Mouse (Mus musculus): Measurements from ENCODE around the gene Fkbp5.

Fkbp5 gene

DNA sequence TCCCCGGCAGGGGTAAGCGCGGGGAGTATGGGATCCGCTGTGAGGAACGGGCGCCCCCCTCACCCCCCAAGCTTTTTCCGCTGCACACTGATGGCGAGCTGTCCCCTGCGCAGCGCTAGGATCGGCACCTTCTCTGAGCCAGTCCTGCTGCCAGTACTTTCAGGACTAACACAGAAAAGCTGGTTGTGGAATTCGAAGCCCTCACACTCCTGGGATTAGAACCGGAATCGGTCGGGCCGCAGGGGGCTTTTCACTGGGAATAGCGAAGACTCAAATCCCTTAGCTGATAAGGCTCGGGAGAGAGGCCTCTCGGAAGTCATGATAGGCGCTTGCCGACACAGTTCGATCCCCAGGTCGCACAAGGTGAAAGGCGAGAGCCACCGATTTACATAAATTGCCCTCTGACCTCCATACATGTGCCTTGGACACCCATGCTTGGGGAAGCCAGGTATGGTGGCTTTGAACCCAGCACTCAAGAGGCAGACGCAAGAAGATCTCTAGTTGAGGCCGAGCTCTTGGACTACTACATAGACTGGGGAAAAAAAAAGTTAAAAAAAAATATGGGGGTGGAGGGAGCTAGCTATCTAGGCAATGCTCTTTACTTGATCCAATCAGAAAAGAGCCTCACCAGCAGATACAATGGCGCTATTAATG lies 6.2 kb upstream of the Fkbp5 start:
- DNase-seq (ENCODE audit: low spot score in 2 of 2) = no peak

DNA sequence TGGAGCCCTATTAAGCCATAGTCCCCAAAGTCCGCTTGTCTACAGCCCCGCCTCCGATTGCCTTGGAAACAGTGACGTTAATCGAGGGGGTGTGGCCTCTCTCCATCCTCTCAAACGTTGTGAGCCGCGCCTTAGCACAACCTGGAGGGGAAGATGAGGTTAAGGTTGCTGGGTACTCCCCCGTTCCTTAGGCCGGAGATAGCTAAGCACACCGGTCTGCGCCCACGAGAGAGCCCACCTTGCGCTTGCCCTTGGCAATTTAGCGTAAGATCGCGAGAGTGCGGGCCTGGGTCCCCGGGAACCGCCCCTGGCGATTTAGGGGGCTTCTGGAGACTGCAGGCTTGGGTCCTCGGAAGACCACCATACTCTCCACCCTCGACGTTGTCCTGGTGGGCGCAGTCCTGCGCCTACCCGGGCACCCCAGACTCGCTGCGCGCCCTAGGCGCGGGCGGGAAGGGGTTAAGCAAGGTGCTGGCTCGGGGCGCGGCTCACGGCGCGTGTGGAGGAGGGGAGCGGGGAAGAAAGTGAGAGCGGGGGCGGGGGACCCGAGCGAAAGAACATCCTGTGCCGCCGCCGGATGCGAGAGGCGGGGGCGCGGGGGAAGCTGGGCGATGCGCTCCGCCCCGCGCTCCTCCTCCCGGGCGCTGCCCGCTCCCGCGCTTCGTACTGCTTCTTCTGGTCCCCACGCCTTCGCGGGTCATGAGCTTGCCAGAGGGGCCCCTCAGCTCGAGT lies 5.5 kb upstream of the Fkbp5 start:
- peak; percentile 87 to 89 for DNase-seq (ENCODE audit: low spot score in 2 of 2)

DNA sequence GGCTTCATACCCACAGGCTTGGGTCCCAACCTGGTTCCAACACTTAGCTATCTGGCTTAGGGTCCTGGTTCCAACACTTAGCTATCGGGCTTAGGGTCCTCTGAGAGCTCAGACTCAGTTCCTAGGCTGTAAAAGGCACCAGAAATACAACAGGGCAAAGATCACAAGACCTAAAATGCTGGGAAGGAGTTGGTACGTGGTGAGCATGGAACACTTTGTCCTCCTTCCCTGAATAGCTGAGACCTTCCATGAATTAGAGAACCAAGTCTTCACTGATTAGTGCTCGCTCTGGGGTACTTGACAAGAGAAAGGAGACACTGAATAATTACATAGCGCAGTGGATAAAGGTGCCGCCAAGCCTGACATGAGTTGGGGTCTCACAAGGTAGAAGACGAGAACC lies 4.6 kb upstream of the Fkbp5 start:
- DNase-seq (ENCODE audit: low spot score in 2 of 2) = no peak

DNA sequence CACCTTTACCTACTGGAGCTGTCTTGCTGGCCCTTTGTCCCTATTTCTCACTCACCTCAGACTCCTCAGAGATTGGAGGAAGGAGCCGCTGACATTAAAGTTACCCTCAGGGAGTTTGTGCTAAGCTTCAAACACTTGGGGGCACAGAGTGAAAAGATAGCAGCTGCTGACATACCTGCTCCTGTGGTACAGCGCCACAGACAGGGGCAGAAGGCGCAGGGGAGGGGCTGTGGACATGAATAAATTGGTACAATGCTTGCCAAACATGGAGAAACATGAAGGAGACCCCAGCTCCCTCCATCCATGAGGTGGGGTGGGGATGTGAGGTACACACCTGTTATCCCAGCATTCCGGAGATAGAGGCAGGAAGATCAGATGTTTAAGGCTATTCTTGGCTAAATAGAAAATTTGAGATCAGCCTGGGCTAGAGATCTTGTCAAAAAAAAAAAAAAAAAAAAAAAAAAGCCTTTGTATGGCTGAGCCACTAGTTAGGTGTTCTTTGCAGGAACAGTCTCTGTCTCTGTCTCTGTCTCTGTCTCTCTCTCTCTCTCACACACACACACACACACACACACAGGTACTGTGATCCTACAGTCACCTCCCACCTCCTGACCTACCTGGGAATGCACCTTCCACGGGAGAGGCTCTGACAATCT lies 3.9 kb upstream of the Fkbp5 start:
- no peak for DNase-seq (ENCODE audit: low spot score in 2 of 2)

DNA sequence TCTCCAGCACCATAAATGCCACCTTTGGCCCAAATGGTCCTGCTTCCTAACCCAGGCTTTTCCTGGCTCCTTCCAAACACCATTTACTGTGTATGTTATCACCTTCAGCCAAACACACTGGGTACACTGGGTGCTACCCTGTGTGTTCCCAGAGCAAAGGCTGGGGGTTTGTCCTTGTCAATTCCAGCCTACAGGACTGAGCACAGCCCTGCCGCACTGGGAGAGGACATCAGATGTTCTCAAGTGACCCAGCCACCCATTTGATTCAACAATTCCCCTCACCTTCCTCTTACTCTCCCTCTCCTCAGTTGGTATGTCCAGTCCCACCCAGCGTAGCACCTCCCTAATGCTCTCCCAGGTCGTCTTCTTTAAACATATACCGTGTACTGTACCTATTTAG lies 3.2 kb upstream of the Fkbp5 start:
- no peak for DNase-seq (ENCODE audit: low spot score in 2 of 2)

DNA sequence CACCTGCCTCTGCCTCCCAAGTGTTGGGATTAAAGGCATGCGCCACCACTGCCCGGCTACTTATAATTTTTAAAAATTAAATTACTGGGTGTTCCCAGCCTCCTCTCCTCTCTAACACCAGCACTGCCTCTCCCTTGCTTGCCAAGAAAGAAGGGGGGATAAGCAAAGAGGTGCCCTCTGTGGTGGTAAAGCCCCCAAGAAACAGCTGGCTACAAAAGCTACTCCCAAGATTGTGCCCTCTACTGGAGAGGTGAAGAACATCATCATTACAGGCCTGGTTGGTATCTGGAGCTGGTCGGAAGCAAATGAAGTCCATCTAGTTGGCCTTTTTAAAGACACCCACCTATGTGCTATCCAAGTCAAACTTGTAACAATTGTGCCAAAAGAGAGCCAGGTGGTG lies 2.5 kb upstream of the Fkbp5 start:
- DNase-seq (ENCODE audit: low spot score in 2 of 2) = no peak

DNA sequence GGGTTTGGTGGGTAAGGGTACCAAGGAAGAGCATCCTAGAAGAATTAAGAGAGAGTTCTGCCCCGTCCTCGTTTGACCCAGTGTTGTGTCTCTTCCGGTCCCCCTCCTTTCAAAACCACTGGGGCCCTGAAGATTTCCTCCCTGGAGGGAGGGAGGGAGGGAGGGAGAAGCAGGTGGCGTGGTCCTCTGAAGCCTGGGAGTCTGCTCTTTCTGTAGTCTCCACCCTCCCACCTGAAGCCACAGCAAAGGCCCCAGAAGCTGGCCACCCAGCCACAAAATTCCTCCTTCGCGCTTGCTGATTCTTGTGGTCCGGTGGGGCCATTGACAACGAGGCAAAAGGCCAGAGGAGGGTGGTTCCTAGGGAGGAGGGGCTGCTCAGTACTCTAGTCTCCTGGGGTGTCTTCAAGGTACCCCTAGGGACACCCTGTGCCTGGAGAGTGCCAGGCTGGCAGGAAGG lies 1.3 kb upstream of the Fkbp5 start:
- DNase-seq (ENCODE audit: low spot score in 2 of 2) = no peak

DNA sequence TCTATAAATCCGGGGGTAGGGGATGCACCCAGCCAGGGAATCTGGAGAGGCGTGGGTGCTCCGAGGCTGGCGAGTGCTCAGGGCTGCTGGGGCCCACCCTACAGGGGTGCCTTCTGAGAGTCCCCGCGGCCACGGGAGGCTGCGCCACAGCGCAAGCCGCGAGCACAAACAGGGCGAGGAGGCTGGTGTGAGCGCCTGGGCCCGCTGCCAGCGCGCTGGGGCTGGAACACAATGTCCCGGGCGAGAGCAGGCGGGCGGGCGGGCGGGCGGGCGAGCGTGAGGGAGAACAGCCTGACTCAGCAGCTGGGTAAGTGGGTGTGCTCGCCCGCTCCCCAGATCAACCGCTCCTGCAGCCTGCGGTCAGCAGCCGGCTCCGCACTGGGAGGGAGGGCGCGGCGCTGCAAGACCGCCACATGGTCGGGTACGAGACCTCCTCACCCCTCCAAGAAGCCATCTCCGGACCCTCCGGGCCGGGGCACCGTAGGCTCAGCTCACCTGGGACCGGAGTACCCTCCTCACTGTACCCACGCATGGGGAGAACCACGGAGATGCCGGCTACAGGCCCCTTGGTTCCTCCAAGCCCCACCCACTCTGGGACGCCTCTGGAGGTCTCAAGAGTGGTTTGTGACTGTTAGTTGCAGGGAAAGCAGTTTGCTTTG lies 758 bp upstream of the Fkbp5 start:
- peak; percentile 75 to 85 for DNase-seq (ENCODE audit: low spot score in 2 of 2)

DNA sequence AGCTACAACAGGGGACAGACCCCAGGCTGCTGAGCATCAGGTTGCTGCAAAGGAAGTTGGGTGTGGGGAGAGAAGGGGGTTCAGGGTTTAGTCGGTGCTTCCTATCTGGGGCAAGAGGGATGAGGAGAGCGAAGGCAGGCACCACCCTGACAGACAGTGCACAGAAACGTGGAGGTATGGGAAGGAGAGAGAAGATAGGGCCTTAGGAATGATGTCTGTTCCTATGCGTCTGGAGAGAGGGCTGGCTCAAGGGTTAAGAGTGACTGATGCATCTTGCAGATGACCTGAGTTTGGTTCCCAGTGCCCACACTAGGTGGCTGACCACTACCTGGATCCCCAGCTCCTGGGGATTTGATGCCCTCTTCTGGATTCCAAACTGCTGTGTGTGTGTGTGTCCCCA lies 446 bp downstream of the Fkbp5 start:
- no peak for DNase-seq (ENCODE audit: low spot score in 2 of 2)

DNA sequence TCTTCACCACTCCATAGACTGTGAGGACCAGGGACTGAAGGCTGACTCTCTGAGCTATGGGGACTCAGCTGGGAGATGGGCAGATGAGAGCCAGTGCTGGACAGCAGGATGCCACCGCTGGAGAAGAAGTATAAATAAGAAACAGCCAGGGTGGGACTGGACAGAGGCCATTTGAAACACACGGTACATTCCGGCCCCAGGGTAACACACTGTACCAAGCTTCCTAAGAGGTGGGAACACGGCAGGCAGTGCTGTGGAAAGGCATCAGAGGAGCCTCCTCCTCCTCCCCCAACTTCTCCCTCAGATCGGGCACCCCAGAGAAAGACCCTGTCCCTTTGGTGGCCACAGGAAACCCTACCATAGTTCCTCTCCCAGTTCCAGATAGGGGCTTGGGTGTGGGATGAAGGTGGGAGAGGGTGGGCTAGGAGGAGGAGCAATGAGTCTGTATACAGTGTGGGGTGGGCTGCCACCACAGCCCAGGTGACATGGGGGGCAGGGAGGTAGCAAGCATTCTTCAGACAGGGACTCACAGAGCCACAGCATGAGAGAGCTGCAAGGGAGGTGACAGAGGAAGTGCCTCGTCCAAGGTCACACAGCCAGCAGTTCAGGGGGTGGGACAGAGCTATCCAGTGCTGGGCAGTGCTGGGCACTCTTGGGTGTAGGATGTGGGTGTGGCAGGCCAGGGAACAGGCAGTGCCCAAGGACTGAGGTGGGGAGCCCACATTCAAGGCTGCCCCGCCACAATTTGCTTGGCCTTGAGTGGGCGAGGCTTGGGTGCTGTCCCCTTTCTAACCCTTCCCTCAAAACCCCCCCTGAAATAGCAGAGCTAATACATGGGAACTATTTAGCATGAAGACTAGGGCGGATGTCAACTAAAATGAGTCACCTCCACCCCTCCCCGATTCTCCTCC lies 1.6 kb downstream of the Fkbp5 start:
- DNase-seq (ENCODE audit: low spot score in 2 of 2) = no peak

DNA sequence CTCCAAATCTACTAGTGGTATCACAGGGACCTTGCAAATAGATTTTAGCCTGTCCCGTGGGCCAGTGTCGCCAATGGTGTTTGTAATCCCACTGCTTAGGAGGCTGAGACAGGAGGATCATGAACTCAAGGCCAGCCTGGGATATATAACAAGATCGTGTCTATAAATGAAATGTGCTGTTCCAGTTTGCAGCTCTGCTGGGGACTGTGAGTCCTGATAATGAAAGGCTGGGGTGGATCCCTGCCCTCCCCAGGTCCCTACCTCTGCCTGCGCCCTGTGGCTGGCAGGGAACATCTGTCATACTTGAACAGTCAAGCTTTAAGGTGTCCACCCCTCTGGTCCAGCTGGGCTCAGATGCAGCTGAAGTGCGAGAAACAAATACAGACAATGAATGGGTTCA lies 2.8 kb downstream of the Fkbp5 start:
- no peak for DNase-seq (ENCODE audit: low spot score in 2 of 2)

DNA sequence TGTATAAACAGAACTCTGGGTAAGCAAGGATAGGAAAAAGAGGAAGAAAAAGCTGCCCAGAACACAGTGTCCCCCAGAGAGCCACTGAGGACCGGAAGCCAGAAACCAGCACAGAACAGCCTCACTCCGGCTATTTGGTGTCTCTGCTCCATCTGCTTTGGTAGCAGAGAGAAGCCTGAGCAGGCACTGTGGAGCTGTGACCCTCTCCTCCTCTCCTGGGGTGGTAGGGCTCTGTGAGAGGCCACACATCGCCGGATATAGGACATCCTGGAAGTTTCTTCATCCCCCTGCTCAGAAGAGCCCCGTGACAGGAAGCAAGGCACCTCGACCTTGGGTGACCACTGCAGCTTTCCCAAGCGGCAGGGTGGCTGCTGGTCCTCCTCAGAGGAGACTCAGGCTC lies 3.5 kb downstream of the Fkbp5 start:
- DNase-seq (ENCODE audit: low spot score in 2 of 2) = no peak

DNA sequence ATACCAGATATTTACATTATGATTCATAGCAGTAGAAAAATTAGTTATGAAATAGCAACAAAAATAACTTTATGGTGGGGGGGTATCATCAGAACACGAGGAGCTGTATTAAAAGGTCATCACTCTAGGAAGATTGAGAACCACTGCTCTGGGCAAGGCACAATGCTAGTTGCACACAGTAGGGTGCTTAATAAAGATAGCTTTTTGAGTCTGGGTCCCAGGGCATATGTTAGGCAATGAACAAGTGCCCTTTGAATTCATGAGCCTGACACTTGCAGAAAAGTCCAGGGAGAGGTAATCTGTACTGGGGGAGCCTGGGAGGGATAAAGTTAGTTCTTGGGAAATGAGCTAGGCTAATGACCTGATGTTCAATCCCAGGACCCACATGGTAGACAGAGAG lies 4.0 kb downstream of the Fkbp5 start:
- no peak for DNase-seq (ENCODE audit: low spot score in 2 of 2)

DNA sequence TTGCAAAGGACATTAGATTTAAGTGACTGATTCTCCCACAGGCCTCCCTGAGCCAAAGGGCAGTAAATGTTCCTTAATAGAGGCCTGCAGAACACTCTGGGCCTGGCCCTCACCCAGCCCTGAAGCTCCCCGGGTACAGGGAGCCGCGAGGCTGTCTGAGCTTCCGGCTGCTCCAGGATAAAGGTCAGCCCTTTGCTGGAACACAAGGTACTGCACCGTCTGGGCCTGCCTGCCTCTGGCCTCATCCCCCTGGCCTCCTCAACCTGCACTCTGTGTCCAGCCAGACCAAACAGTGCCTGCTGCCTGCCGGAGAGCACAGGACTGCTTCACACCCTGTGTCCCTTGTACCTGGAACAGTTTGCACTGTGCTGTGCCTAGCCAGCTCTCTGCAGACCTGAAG lies 4.6 kb downstream of the Fkbp5 start:
- no peak for DNase-seq (ENCODE audit: low spot score in 2 of 2)

DNA sequence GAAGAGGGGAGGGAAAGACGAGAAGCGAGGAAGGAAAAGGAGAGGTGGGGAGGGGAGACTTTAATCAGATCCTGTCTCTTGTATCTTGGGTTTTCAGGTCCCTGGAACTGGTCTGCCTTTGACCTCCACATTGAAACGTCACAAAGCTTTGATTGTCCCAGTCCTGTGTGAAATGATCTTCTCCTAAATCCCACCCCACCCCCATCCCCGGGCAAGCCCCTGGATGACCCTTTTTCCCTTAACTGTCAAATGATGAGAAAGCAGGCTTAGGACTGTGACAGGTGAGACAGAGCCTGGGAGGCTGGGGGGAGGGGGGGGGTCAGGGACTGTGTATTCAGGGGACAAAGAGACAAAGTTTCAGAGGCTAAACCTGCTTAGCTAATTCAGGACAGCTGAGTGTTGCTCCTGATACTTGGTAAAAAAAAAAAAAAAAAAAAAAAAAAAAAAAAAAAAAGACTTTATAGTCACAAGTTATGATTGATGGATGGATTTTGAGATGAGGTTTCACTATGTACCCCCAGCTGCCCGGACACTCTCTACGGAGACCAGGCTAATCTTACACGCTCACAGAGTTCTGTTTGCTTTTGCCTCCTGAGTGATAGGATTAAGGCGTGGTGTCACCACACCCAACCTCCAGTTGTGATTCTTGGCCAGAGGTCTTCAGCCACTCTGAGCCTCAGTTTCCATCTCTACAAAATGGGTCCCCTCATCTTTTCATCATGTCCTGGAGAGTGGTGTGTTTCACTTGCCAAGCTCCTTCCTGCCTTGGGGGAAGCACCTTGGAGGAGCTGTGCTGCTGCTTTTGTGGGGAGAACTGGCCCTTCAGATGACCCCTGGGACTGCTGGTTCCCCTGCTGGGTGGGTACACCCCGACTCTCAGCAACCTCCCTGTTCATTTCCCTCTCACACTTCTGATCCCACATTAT lies 5.4 kb downstream of the Fkbp5 start:
- no peak for DNase-seq (ENCODE audit: low spot score in 2 of 2)

DNA sequence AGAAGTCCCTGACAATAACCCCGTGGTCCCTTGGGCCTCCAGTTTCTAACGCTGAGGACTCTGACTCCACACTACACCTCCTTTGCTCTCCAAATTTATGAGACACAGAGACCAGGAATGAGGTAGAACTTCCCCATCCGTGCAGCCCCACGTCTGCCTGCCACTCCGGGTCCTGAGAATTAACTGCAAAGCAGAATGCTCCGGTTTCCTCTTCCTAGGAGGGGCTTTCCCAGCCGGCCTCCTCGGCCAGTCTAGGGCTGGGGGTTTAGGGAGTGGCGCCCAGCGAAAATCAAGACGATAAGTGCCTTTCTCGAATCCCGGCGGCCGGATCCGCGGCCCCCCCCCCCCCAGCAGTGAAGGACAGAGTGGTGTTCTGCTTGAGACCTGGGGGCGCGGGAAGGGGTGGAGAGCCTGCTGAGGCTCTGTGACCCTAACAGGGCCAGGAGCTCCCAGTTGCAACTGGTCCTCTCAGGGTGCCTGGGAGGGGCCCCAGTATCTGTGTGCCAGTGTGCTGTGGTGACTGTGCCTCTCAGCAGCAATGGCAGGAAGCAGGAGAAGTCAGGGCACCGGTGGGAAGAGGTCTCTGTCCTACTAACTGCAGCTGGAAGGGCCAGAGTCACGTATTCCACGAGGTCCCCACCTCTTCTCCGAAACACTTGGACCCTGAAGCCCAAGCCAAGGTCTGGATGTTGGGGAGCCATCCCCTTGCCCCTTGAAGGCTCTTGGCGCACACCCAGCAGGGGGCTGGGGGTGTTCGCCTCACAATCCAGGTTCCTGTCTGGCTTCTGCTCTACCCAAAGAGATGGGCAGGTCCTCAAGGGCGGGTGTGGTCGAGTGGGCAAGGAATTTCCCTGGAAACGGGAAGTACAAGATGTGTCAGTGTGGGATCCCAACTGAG lies 6.6 kb downstream of the Fkbp5 start:
- DNase-seq (ENCODE audit: low spot score in 2 of 2) = no peak

DNA sequence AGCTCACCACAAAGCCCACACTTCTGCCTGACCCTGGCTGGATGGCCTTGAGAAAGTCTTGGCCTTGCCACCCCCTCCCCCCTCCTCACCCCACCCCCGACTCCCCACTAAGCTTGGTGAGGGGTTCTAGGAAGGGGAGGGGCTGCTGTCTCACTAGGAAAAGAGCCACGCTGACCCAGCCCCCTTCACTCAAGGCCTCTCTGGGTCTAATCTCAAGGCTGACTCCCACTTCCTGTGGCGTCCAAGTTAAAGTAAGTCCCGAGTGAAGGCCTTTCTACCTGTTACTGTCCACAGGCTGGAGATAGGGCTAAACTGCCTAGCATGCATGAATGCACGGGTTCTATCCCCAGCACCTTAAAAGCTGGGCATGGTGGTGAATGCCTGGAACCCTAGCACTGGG lies 9.8 kb downstream of the Fkbp5 start:
- no peak for DNase-seq (ENCODE audit: low spot score in 2 of 2)

DNA sequence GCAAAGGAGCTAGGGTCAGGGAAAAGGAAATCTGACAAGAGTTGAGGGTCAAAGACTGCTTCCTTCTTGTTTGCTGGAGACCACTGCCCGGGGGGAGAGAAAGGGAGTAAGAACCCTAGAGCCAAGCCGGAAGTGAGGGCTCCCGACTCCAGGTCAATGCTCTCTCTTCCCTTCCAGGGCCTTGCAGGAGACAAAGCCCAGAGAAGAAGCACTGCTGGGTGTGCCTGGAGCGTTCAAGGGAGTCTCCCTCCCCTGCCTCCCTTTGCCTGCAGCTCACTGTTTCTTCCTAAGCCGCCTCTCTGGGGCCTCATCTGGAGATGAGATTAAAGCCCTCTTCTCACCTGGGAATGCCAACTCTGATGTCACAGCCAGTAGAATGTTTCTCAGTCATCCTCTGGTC lies 10.4 kb downstream of the Fkbp5 start:
- DNase-seq (ENCODE audit: low spot score in 2 of 2) = no peak

DNA sequence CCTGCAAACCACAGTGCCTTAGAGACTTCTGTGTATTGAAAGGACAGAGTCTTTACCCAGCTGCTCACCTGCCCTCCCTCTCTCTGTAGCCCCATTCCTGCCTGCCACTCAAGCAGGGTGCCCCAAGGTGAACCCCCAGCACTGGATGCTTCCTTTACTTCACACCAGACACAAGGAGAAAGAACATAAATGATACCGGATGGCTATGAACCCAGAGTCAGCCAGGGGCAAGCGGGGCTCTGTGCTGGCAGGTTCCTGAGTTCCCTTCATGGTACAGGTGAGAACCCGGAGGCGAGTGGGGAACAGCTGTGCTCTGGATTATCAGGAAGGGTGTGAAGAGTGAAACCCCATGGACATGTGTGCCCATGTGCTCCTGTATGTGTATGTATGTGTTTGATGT lies 11.7 kb downstream of the Fkbp5 start:
- no peak for DNase-seq (ENCODE audit: low spot score in 2 of 2)
